Mouse (Mus musculus) cortical plate, adult 2 months (tissue): ENCODE results near the gene Dnpep.

Experiments
- CTCF ChIP-seq: fragments of 200-500 bp; IDR thresholded peaks from 2 replicates; pipeline ENCODE4 v1.5.1; 2011; ENCODE audit warnings: mild to moderate bottlenecking, control low read depth, low read length; ENCODE audit not compliant: insufficient read depth; ENCODE audit errors: extremely low read depth
- POLR2A ChIP-seq: fragments of 200-500 bp; IDR thresholded peaks from 2 replicates; pipeline ENCODE4 v1.6.1; 2011; ENCODE audit warnings: mild to moderate bottlenecking, low read length, control low read depth; ENCODE audit not compliant: insufficient read depth; ENCODE audit errors: extremely low read depth

DNA sequence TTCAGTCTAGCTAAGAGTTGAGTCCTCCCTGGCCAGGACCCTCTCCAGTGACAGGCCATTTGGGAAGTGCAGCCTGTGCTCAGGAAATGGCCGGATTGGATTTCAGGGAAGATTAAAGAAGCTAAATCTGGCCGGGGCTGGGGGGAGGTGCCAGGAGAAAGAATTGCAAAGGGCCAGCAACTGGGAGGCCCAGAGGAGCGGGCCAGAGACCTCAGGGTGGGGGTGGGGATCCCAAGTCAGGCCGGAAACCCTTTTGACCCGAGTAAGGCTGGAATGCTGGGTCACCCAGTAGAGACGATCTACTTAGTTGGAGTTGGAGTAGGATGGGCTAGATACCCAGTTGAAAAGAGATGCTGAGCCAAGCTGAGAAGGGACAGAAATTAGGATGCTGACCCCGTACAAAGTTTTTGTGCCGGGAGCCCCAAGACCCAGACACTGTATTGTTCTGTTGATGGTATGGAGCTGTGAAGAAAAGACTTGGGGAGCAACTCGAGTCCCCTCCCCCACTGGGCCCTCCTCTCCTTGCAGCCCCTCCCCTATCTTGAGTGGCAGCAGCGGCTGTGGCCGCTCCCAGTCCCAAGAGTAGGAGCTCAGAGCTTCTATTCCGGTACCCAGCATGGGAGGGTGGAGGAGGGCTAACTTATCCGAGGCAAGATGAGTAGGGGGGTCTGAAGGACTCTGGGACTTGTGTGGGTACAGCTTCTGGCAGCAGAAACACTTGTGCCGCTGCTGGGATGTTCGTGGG lies 26.7 kb upstream of the Dnpep start:
- TF ChIP-seq CTCF (no peak), POLR2A (no peak)
